Mouse (Mus musculus) R1 (cell line): ENCODE results near the gene Irf2bp2.

Experiments
- DNase-seq: peaks from one replicate; pipeline ENCODE4 v3.0.0-alpha.2; 2018; ENCODE audit warnings: low read depth, low spot score

The Irf2bp2 gene

GRCm38 (mm10) chr8:126569638-126570037, 24.1 kb downstream of the Irf2bp2 start:
- DNase-seq, result no peak

- DNase-seq, result no peak
Measured at GRCm38 (mm10) chr8:126567674-126568073, 26.1 kb downstream of the Irf2bp2 start.

- peak; percentile 80 for DNase-seq
Measured at GRCm38 (mm10) chr8:126566446-126567062, 27.2 kb downstream of the Irf2bp2 start.

- DNase-seq, result no peak
Measured at GRCm38 (mm10) chr8:126565954-126566445, 27.8 kb downstream of the Irf2bp2 start.

GRCm38 (mm10) chr8:126565231-126565781, 28.5 kb downstream of the Irf2bp2 start:
- DNase-seq, result no peak

GRCm38 (mm10) chr8:126564551-126565154, 29.1 kb downstream of the Irf2bp2 start:
- DNase-seq, result peak; percentile 52

GRCm38 (mm10) chr8:126561316-126561841, 32.4 kb downstream of the Irf2bp2 start:
- peak; percentile 61 for DNase-seq

- DNase-seq, result no peak
Measured at GRCm38 (mm10) chr8:126558400-126558953, 35.3 kb downstream of the Irf2bp2 start.

- peak; percentile 88 for DNase-seq
Measured at GRCm38 (mm10) chr8:126557403-126557802, 36.4 kb downstream of the Irf2bp2 start.

GRCm38 (mm10) chr8:126556691-126557090, 37.1 kb downstream of the Irf2bp2 start:
- DNase-seq, result no peak

- DNase-seq, result no peak
Measured at GRCm38 (mm10) chr8:126554741-126555140, 39.0 kb downstream of the Irf2bp2 start.

- DNase-seq, result no peak
Measured at GRCm38 (mm10) chr8:126551871-126552270, 41.9 kb downstream of the Irf2bp2 start.

- DNase-seq, result no peak
Measured at GRCm38 (mm10) chr8:126550944-126551357, 42.8 kb downstream of the Irf2bp2 start.

GRCm38 (mm10) chr8:126547841-126548240, 45.9 kb downstream of the Irf2bp2 start:
- no peak for DNase-seq

GRCm38 (mm10) chr8:126547361-126547760, 46.4 kb downstream of the Irf2bp2 start:
- no peak for DNase-seq

GRCm38 (mm10) chr8:126546480-126546879, 47.3 kb downstream of the Irf2bp2 start:
- DNase-seq, result no peak

- DNase-seq, result no peak
Measured at GRCm38 (mm10) chr8:126543407-126543806, 50.4 kb downstream of the Irf2bp2 start.

- DNase-seq, result no peak
Measured at GRCm38 (mm10) chr8:126542757-126543156, 51.0 kb downstream of the Irf2bp2 start.

- DNase-seq, result no peak
Measured at GRCm38 (mm10) chr8:126542090-126542689, 51.6 kb downstream of the Irf2bp2 start.

GRCm38 (mm10) chr8:126540298-126540697, 53.5 kb downstream of the Irf2bp2 start:
- no peak for DNase-seq

GRCm38 (mm10) chr8:126539355-126540093, 54.3 kb downstream of the Irf2bp2 start:
- DNase-seq, result peak; percentile 57
